Mouse (Mus musculus): ENCODE measurements around the gene Kdm4d. TPM values are rescaled to one million over a fixed set of nuclear protein-coding genes. Genes with fewer than 3 reads are reported as not detected.

Kdm4d gene
- polyA plus RNA-seq, 1 experiment from 2014 or later: 0.29 TPM

- no peak overlapping the region for H3K4me2 ChIP-seq
- H3K36me3 ChIP-seq: no peaks in the 10 kb centered on the region
- H3K4me1 ChIP-seq: no peaks in the 10 kb centered on the region
- H3K27me3 ChIP-seq: no peaks in the 10 kb centered on the region
- H3K4me3 ChIP-seq: no peak overlapping the region
- H3K9me3 ChIP-seq: no peaks in the 10 kb centered on the region
- ATAC-seq (ENCODE audit: insufficient number of reproducible peaks, low FRiP score, low TSS enrichment, low read depth): no peak
- no peak overlapping the region for H3K9ac ChIP-seq
- H3K27ac ChIP-seq: no peak overlapping the region
- 90% methylated on average over 1 of the region's 1 CpGs for whole genome bisulfite sequencing
These were observed 59.9 kb downstream of the Kdm4d start for GRCm38 (mm10) chr9:14440347-14440746.

- Histone ChIP-seq H3K4me2 (no peak overlapping the region), H3K9ac (no peak overlapping the region), H3K36me3 (no peaks in the 10 kb centered on the region), H3K4me3 (no peak overlapping the region), H3K9me3 (no peaks in the 10 kb centered on the region), H3K27ac (no peak overlapping the region), H3K4me1 (no peaks in the 10 kb centered on the region), H3K27me3 (no peaks in the 10 kb centered on the region)
- 51% methylated on average over 11 of the region's 11 CpGs for WGBS
- no peak for ATAC-seq (ENCODE audit: insufficient number of reproducible peaks, low FRiP score, low TSS enrichment, low read depth)
These were observed 66.9 kb downstream of the Kdm4d start for GRCm38 (mm10) chr9:14433252-14433939.

Other genes with a start within 250 kb of the Kdm4d start
- gene Sesn3, start 225.4 kb downstream of the Kdm4d start, polyA plus RNA-seq (2015; fragmentation: Nextera tagmentation; extraction: Ambion mirVana): 15.5 and 18.2 TPM in 2 replicates
- 26.2 and 26.8 TPM in 2 replicates for gene Endod1, start 119.0 kb downstream of the Kdm4d start, polyA plus RNA-seq (2015; fragmentation: Nextera tagmentation; extraction: Ambion mirVana)
- gene Cwc15, start 135 bp upstream of the Kdm4d start, polyA plus RNA-seq (2015; fragmentation: Nextera tagmentation; extraction: Ambion mirVana): 143 and 154 TPM in 2 replicates
- 35.3 and 36.1 TPM in 2 replicates for gene Amotl1, start 144.6 kb upstream of the Kdm4d start, polyA plus RNA-seq (2015; fragmentation: Nextera tagmentation; extraction: Ambion mirVana)
- 0.12 TPM in 1 of 2 replicates, not detected in the other for gene Piwil4, start 240.3 kb upstream of the Kdm4d start, polyA plus RNA-seq (2015; fragmentation: Nextera tagmentation; extraction: Ambion mirVana)

Data from limb, embryonic 15.5 days (tissue).